In genomic region chr9:28731811-28732602, GRCm38 (mm10) we compare ENCODE assay signal across 21 mouse cellular contexts.
DNase-seq lines count a peak whose midpoint lies in the region; ATAC-seq and TF ChIP-seq lines count a peak whose summit lies in the region.
"Had no signal": no experiment of that assay in that cellular context is flagged by ENCODE, and none has a peak within 500 bp of the region (broad histone marks: within the 10 kb centered on the region; RNA-seq: fewer than 3 reads in every experiment).

No protein-coding gene starts in this region.

- no peaks in the 10 kb centered on the region for H3K27me3 ChIP-seq in lung, embryonic 14.5 days (ENCODE audit: insufficient read depth, low read length)
- H3K27me3 ChIP-seq: forebrain, embryonic 12.5 days; hindbrain, embryonic 13.5 days; limb, embryonic 12.5 days; liver, embryonic 12.5 days had no signal

- H3K4me3 ChIP-seq in lung, embryonic 14.5 days (ENCODE audit: low read depth, low read length), result no peak overlapping the region
- H3K4me3 ChIP-seq: forebrain, embryonic 12.5 days; gastrocnemius, adult 2 months; hindbrain, embryonic 13.5 days; limb, embryonic 12.5 days; liver, embryonic 12.5 days; midbrain, embryonic 10.5 days had no signal

- no peaks in the 10 kb centered on the region for H3K9me3 ChIP-seq in lung, embryonic 14.5 days (ENCODE audit: low read depth, low read length)
- H3K9me3 ChIP-seq: forebrain, embryonic 12.5 days; hindbrain, embryonic 13.5 days; limb, embryonic 12.5 days; liver, embryonic 12.5 days; midbrain, embryonic 10.5 days had no signal

- no peak overlapping the region for H3K27ac ChIP-seq in lung, embryonic 14.5 days (ENCODE audit: low read depth)
- H3K27ac ChIP-seq: forebrain, embryonic 12.5 days; gastrocnemius, adult 2 months; hindbrain, embryonic 13.5 days; limb, embryonic 12.5 days; liver, embryonic 12.5 days; macrophage; midbrain, embryonic 10.5 days had no signal

- no peak overlapping the region for H3K9ac ChIP-seq in lung, embryonic 14.5 days
- H3K9ac ChIP-seq: forebrain, embryonic 12.5 days; hindbrain, embryonic 13.5 days; limb, embryonic 12.5 days; liver, embryonic 12.5 days had no signal

- ATAC-seq in lung, embryonic 14.5 days (ENCODE audit: insufficient read depth), result no peak
- ATAC-seq: liver, embryonic 12.5 days; Patski had no signal

- peak; percentile 7 for DNase-seq in lung, embryonic 14.5 days
- no peak for DNase-seq in lung, postnatal 14 days
- peak; percentile 74 for DNase-seq in brain, adult 2 months (ENCODE audit: low read depth, low spot score)
- peak; percentile 69 for DNase-seq in cerebellum, adult 11-12 months
- peak; percentile 53 to 54 for DNase-seq in cerebellum, postnatal 14 days
- DNase-seq in adrenal gland, postnatal 36 days, result no peak
- no peak for DNase-seq in layer of hippocampus, postnatal 10 days (ENCODE audit: low spot score in 2 of 2)
- DNase-seq: gastrocnemius, adult 2 months; heart, postnatal 10 days; kidney, adult 8-10 months; kidney, postnatal 25 days; layer of hippocampus, adult 9-11 months; thymus, postnatal 14 days had no signal

- H3K36me3 ChIP-seq in lung, embryonic 14.5 days (ENCODE audit: insufficient read depth), result no peaks in the 10 kb centered on the region
- H3K36me3 ChIP-seq: forebrain, embryonic 12.5 days; hindbrain, embryonic 13.5 days; limb, embryonic 12.5 days; liver, embryonic 12.5 days; midbrain, embryonic 10.5 days had no signal

- no peak overlapping the region for H3K4me2 ChIP-seq in lung, embryonic 14.5 days
- H3K4me2 ChIP-seq: forebrain, embryonic 12.5 days; heart, embryonic 11.5 days; hindbrain, embryonic 13.5 days; limb, embryonic 12.5 days; liver, embryonic 12.5 days had no signal

- 68% methylated on average over 10 of the region's 10 CpGs for WGBS in lung, embryonic 14.5 days

- no peaks in the 10 kb centered on the region for H3K4me1 ChIP-seq in lung, embryonic 14.5 days (ENCODE audit: insufficient read depth)
- H3K4me1 ChIP-seq: forebrain, embryonic 12.5 days; hindbrain, embryonic 13.5 days; limb, embryonic 12.5 days; liver, embryonic 12.5 days; midbrain, embryonic 10.5 days had no signal

- no peak for TF ChIP-seq CTCF in lung, embryonic 14.5 days (IDR thresholded peaks at IDR 0.05; ENCODE audit: low read depth)

Comparison
In these comparisons a context has a peak if more than half of its experiments do, and no peak if none do; other contexts are left out.
1. DNase-seq: peak in lung, embryonic 14.5 days (single experiment), brain, adult 2 months (single experiment), cerebellum, adult 11-12 months (single experiment) and cerebellum, postnatal 14 days (2 of 2); none in lung, postnatal 14 days (single experiment), adrenal gland, postnatal 36 days (0 of 2) and layer of hippocampus, postnatal 10 days (0 of 2).